Mouse (Mus musculus) ES-Bruce4 (cell line): ENCODE results near the gene Mvp.

Experiments
- CTCF ChIP-seq: IDR thresholded peaks from one replicate; pipeline ENCODE4 v1.8.1; 2011; ENCODE audit warnings: low read depth, low read length
- EP300 ChIP-seq: IDR thresholded peaks from 2 replicates; pipeline ENCODE4 v1.6.1; 2011; ENCODE audit warnings: low read depth, low read length; ENCODE audit not compliant: insufficient read depth
- POLR2A ChIP-seq: IDR thresholded peaks from one replicate; pipeline ENCODE4 v1.8.1; 2011; ENCODE audit warnings: low read length; ENCODE audit not compliant: insufficient read depth

DNA sequence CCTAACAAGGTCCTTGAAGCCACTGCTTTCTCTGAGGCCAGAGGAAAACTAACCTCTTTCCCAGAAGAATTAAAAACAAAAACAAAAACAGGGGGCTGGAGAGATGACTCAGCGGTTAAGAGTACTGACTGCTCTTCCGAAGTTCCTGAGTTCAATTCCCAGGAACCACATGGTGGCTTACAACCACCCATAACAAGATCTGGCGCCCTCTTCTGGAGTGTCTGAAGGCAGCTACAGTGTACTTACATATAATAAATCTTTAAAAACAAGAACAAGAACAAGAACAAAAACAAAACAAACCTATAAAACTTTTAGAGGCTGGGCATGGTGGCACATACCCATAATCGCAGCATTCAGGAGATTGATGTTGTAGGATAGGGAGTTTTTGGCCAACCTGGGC is 18.0 kb downstream of the Mvp start:
- TF ChIP-seq POLR2A (no peak), CTCF (no peak), EP300 (no peak)
